Mouse (Mus musculus): Measurements from ENCODE around the gene Tectb.

DNA sequence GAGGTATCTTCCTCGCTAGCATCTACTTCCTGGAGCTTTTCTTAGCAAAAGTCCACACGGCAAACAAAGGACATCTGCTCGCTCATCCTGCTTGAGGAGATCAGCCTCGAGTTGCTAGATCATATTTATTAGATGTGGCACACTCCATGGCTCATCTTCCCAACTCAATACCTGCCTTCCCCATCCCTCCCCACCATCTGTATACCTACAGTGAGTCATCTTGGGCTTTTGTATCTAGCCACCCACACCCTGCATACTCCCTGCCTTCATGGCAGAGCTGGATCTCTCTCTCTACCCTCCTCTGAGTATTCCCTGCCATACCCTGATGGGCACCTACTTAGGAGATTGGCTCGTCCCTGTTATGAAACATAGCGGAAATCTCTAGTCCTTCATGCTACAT is 40.7 kb downstream of the Tectb start:
- TF ChIP-seq CTCF (IDR thresholded peaks at IDR 0.05; ENCODE audit: low read depth, low read length) (no peak), POLR2A (IDR thresholded peaks at IDR 0.05; ENCODE audit: extremely low read depth, insufficient read depth, low read length) (no peak)

Measured in liver, adult 2 months (tissue).